Mouse (Mus musculus) kidney, adult 2 months (tissue): ENCODE results near the gene Pik3c2b.

Source experiments
- CTCF ChIP-seq: fragments of 200-500 bp; conservative IDR thresholded peaks from 2 replicates; pipeline ENCODE4 v1.5.1; 2011; ENCODE audit warnings: low read depth, mild to moderate bottlenecking, control low read depth, low read length, moderate library complexity, mixed read lengths; ENCODE audit not compliant: insufficient read depth, insufficient read length
- POLR2A ChIP-seq: fragments of 200-500 bp; IDR thresholded peaks from one replicate; pipeline ENCODE4 v1.6.1; 2011; ENCODE audit warnings: low read depth, low read length, control low read depth

- TF ChIP-seq CTCF: no peak
- peak; percentile 97 for TF ChIP-seq POLR2A
Measured at GRCm38 (mm10) chr1:133130638-133131560, 85.4 kb downstream of the Pik3c2b start, which contains the start of gene Ppp1r15b.
